Mouse (Mus musculus) hindbrain, postnatal 0 days (tissue): ENCODE results near the gene 1600012H06Rik. TPM values are rescaled to one million over a fixed set of nuclear protein-coding genes. Genes with fewer than 3 reads are reported as not detected.
A peak's percentile ranks its signal among the peaks of the same experiment; 100 is the strongest.
"Not testable (repeated sequence)": the region's sequence is repeated elsewhere in the genome, so short reads cannot be mapped to it uniquely, and the experiment has no call there.

Source experiments
- ATAC-seq: fragments of 200-750 bp; cut with Nextera tagmentation; 2 replicates; pipeline ENCODE4 v1.8.0; 2017; ENCODE audit warnings: mild to moderate bottlenecking, moderate TSS enrichment, moderate library complexity
- DNase-seq: peaks from one replicate; pipeline ENCODE4 v3.0.0-alpha.2; 2015; ENCODE audit warnings: low spot score
- H3K27ac ChIP-seq: fragments of 300-500 bp; sonication (generic); 2 replicates; pipeline ENCODE4 v1.5.1; 2014; ENCODE audit warnings: mild to moderate bottlenecking
- H3K27me3 ChIP-seq: fragments of 300-500 bp; sonication (generic); 2 replicates; pipeline ENCODE4 v1.6.1; 2014; ENCODE audit warnings: low read length, mixed read lengths; ENCODE audit not compliant: insufficient read depth
- H3K36me3 ChIP-seq: fragments of 300-500 bp; sonication (generic); 2 replicates; pipeline ENCODE4 v1.6.1; 2014; ENCODE audit warnings: low read length, mixed read lengths; ENCODE audit not compliant: insufficient read depth
- H3K4me1 ChIP-seq: fragments of 300-500 bp; sonication (generic); 2 replicates; pipeline ENCODE4 v1.6.1; 2014; ENCODE audit warnings: antibody characterized with exemption, low read length, mixed read lengths; ENCODE audit not compliant: insufficient read depth
- H3K4me2 ChIP-seq: fragments of 300-500 bp; sonication (generic); 2 replicates; pipeline ENCODE4 v1.6.1; 2014; ENCODE audit warnings: low read depth, mild to moderate bottlenecking, low read length, moderate library complexity, mixed read lengths
- H3K4me3 ChIP-seq: fragments of 300-500 bp; sonication (generic); 2 replicates; pipeline ENCODE4 v1.5.1; 2014; ENCODE audit warnings: low read length
- H3K9ac ChIP-seq: fragments of 300-500 bp; sonication (generic); replicated peaks from 2 replicates; pipeline ENCODE4 v1.6.1; 2014; ENCODE audit warnings: mild to moderate bottlenecking, low read length, moderate library complexity, mixed read lengths
- H3K9me3 ChIP-seq: fragments of 300-500 bp; sonication (generic); 2 replicates; pipeline ENCODE4 v1.6.1; 2016; ENCODE audit warnings: low read length, mixed read lengths
- CTCF ChIP-seq: IDR thresholded peaks from 2 replicates; pipeline ENCODE4 v1.5.1; 2016; ENCODE audit warnings: antibody characterized with exemption, control low read depth, low read depth
- WGBS: fragments of 180-500 bp; shearing (Covaris S2); extraction: QIAGEN DNeasy Blood & Tissue Kit; methylation state at CpG from one replicate; pipeline ENCODE4 v1.1.7; 2014; 5-methylcytosine and 5-hydroxymethylcytosine counted together
- polyA plus RNA-seq: library from polyadenylated mRNA; unstranded; fragments of >200 nt; fragmentation: Nextera tagmentation; extraction: Ambion mirVana; gene quantifications from 2 replicates; pipeline ENCODE4 v1.2.1, GENCODE M21; 2015
- total RNA-seq: library from RNA; depleted of rRNA; stranded (reverse); fragments of >200 nt; gene quantifications from 2 replicates; pipeline ENCODE4 v1.2.3, GENCODE M21; 2014

Gene 1600012H06Rik
- total and polyA plus RNA-seq, 2 experiments from 2014 or later, result 9.7 to 23.9 TPM

GRCm38 (mm10) chr17:14921582-14921981 lies 21.4 kb upstream of the 1600012H06Rik start:
- no peak overlapping the region for H3K4me2 ChIP-seq
- ATAC-seq, result no peak
- H3K4me3 ChIP-seq, result no peak overlapping the region
- no peaks in the 10 kb centered on the region for H3K27me3 ChIP-seq
- H3K9ac ChIP-seq, result no peak overlapping the region
- WGBS, result 74% methylated on average over 6 of the region's 6 CpGs
- TF ChIP-seq CTCF, result no peak
- H3K36me3 ChIP-seq, result no peaks in the 10 kb centered on the region
- H3K27ac ChIP-seq, result no peak overlapping the region
- H3K9me3 ChIP-seq, result no peaks in the 10 kb centered on the region
- DNase-seq, result no peak
- H3K4me1 ChIP-seq, result no peaks in the 10 kb centered on the region

- no peaks in the 10 kb centered on the region for H3K9me3 ChIP-seq
- H3K4me2 ChIP-seq, result no peak overlapping the region
- DNase-seq, result no peak
Observed at GRCm38 (mm10) chr17:14927644-14928218, 15.3 kb upstream of the 1600012H06Rik start.

GRCm38 (mm10) chr17:14928631-14929030 lies 14.4 kb upstream of the 1600012H06Rik start:
- TF ChIP-seq CTCF, result 0 out of 2 replicates have a peak, but pooled peaks have one; percentile 7
- H3K9ac ChIP-seq, result no peak overlapping the region
- no peak for ATAC-seq
- H3K4me3 ChIP-seq, result no peak overlapping the region
- no peak overlapping the region for H3K27ac ChIP-seq
- no peaks in the 10 kb centered on the region for H3K27me3 ChIP-seq
- WGBS, result 74% methylated on average over 5 of the region's 5 CpGs
- H3K4me1 ChIP-seq, result no peaks in the 10 kb centered on the region
- H3K4me2 ChIP-seq, result no peak overlapping the region
- H3K36me3 ChIP-seq, result no peaks in the 10 kb centered on the region
- no peaks in the 10 kb centered on the region for H3K9me3 ChIP-seq
- DNase-seq, result no peak

More at GRCm38 (mm10) chr17:14927644-14928218, 15.3 kb upstream of the 1600012H06Rik start:
- Histone ChIP-seq H3K4me3 (no peak overlapping the region), H3K36me3 (no peaks in the 10 kb centered on the region), H3K27me3 (no peaks in the 10 kb centered on the region), H3K4me1 (no peaks in the 10 kb centered on the region), H3K27ac (no peak overlapping the region), H3K9ac (no peak overlapping the region)
- TF ChIP-seq CTCF, result no peak
- no peak for ATAC-seq
- WGBS, result 82% methylated on average over 8 of the region's 8 CpGs

- Histone ChIP-seq H3K4me1 (no peaks in the 10 kb centered on the region), H3K4me2 (no peak overlapping the region), H3K27me3 (no peaks in the 10 kb centered on the region), H3K27ac (no peak overlapping the region), H3K9ac (no peak overlapping the region), H3K36me3 (no peaks in the 10 kb centered on the region), H3K9me3 (no peaks in the 10 kb centered on the region), H3K4me3 (no peak overlapping the region)
- WGBS, result 85% methylated on average over 7 of the region's 7 CpGs
- DNase-seq (no peak), ATAC-seq (no peak)
- TF ChIP-seq CTCF, result no peak
Observed at GRCm38 (mm10) chr17:14930697-14931096, 12.3 kb upstream of the 1600012H06Rik start.

- Histone ChIP-seq H3K27ac (no peak overlapping the region), H3K27me3 (no peaks in the 10 kb centered on the region), H3K9ac (no peak overlapping the region), H3K9me3 (no peaks in the 10 kb centered on the region), H3K4me1 (no peaks in the 10 kb centered on the region), H3K4me2 (no peak overlapping the region), H3K4me3 (no peak overlapping the region), H3K36me3 (no peaks in the 10 kb centered on the region)
- WGBS, result 84% methylated on average over 5 of the region's 5 CpGs
- DNase-seq (no peak), ATAC-seq (no peak)
- no peak for TF ChIP-seq CTCF
Observed at GRCm38 (mm10) chr17:14931469-14931868, 11.5 kb upstream of the 1600012H06Rik start.

- H3K27me3 ChIP-seq, H3K9ac ChIP-seq, H3K4me2 ChIP-seq, H3K9me3 ChIP-seq, H3K27ac ChIP-seq, H3K4me1 ChIP-seq, H3K4me3 ChIP-seq, H3K36me3 ChIP-seq, ATAC-seq, DNase-seq: not testable (repeated sequence)
- 82% methylated on average over 13 of the region's 14 CpGs for WGBS
Observed at GRCm38 (mm10) chr17:14935280-14935679, 7.7 kb upstream of the 1600012H06Rik start.

- Histone ChIP-seq H3K9me3 (no peaks in the 10 kb centered on the region), H3K36me3 (no peaks in the 10 kb centered on the region), H3K4me1 (no peaks in the 10 kb centered on the region), H3K4me3 (no peak overlapping the region), H3K27me3 (no peaks in the 10 kb centered on the region), H3K4me2 (no peak overlapping the region), H3K9ac (no peak overlapping the region), H3K27ac (no peak overlapping the region)
- ATAC-seq (no peak), DNase-seq (no peak)
- 76% methylated on average over 5 of the region's 5 CpGs for WGBS
- TF ChIP-seq CTCF, result no peak
Observed at GRCm38 (mm10) chr17:14935841-14936605, 7.0 kb upstream of the 1600012H06Rik start.

GRCm38 (mm10) chr17:14942181-14942580 lies 803 bp upstream of the 1600012H06Rik start:
- H3K27me3 ChIP-seq, H3K9me3 ChIP-seq, DNase-seq, ATAC-seq: not testable (repeated sequence)
- Histone ChIP-seq H3K27ac (peak overlapping the region; percentile 85; the same call in 1 of the 2 replicates), H3K4me2 (peak overlapping the region; percentile 84), H3K9ac (peak overlapping the region; percentile 89), H3K4me3 (peak overlapping the region; percentile 91), H3K4me1 (peaks cover 10% of the 10 kb centered on the region), H3K36me3 (peaks cover 12% of the 10 kb centered on the region)
- 52% methylated on average over 6 of the region's 6 CpGs for WGBS
